Mouse (Mus musculus): ENCODE results near the gene Cd4.

Cd4 gene

GRCm38 (mm10) chr6:124887986-124888385 is at the start of gene Cd4:
Gene Cd4 (minus strand): TSS chr6:124888221.
- CTCF ChIA-PET = interaction anchor here (0.6 to 0.7 kb wide), 2 partner anchors 30 to 183 kb away, joined by 3 read pairs; no protein-coding TSS in a partner anchor

- CTCF ChIA-PET = no interaction called here
Observed at GRCm38 (mm10) chr6:124937493-124937892, 49.5 kb upstream of the Cd4 start.

- CTCF ChIA-PET = interaction anchor here (0.7 kb wide), 1 partner anchor 36 kb away, joined by 3 read pairs; no protein-coding TSS in a partner anchor
Observed at GRCm38 (mm10) chr6:124936681-124937080, 48.7 kb upstream of the Cd4 start.

DNA sequence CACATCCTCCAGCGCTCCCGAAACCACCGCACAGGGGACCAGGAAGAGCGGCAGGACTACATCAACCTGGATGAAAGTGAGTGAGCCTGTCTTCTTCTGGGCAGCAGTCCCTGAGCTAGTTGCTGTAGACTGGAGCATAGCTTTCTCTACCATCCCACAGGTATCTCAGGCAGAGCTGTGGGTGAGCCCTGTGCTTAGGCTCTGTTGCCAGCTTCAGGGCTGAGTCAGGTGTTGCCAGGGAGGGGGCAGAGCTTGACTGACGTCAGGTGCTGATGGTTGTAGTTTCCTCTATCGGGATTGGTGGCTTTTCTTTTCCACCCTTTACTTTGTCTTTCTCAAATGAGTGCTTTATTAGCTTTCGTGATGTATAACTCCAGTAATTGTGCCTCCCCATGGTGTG is 46.6 kb upstream of the Cd4 start:
- CTCF ChIA-PET = no interaction called here

DNA sequence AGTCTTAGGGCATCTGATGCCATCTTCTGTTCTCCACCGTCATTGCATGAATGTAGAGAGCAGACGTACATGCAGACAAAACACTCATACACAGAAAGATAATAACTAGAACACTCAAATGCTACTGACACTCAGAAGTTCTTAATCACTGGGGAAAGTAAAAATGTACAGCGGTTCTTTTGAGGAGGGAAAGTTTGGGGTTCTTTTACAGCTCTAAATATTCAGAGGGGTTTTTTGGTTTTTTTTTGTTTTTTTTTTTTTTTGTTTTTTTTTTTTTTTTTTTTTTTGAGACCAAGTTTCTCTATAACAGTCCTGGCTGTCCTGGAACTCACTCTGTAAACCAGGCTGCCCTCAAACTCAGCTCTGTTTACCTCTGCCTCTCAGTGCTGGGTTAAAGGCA is 45.1 kb upstream of the Cd4 start:
- CTCF ChIA-PET = interaction anchor here (0.5 to 0.8 kb wide), 4 partner anchors 15 to 168 kb away, joined by 3 to 10 read pairs (median 6); no protein-coding TSS in a partner anchor

- CTCF ChIA-PET = interaction anchor here (0.5 kb wide), 1 partner anchor 77 kb away, joined by 3 read pairs; the partner anchor contains the start of gene Zfp384
Observed at GRCm38 (mm10) chr6:124932314-124932695, 44.3 kb upstream of the Cd4 start.

GRCm38 (mm10) chr6:124931525-124932313 is 43.7 kb upstream of the Cd4 start:
- CTCF ChIA-PET = interaction anchor here (0.5 to 1.0 kb wide), 2 partner anchors 34 to 77 kb away, joined by 3 to 8 read pairs; partner anchors contain the start of genes Cops7a and Zfp384

- CTCF ChIA-PET = interaction anchor here (0.9 to 1.9 kb wide), 3 partner anchors 13 to 34 kb away, joined by 3 to 8 read pairs (median 7); partner anchors contain the start of gene Cops7a
Observed at GRCm38 (mm10) chr6:124930754-124931524, 42.9 kb upstream of the Cd4 start, which contains the start of gene Mlf2. Gene Mlf2 (plus strand): TSS chr6:124931386.

GRCm38 (mm10) chr6:124930231-124930630 is 42.2 kb upstream of the Cd4 start:
- CTCF ChIA-PET = interaction anchor here (0.9 to 1.9 kb wide), 2 partner anchors 12 to 26 kb away, joined by 3 to 7 read pairs; no protein-coding TSS in a partner anchor

DNA sequence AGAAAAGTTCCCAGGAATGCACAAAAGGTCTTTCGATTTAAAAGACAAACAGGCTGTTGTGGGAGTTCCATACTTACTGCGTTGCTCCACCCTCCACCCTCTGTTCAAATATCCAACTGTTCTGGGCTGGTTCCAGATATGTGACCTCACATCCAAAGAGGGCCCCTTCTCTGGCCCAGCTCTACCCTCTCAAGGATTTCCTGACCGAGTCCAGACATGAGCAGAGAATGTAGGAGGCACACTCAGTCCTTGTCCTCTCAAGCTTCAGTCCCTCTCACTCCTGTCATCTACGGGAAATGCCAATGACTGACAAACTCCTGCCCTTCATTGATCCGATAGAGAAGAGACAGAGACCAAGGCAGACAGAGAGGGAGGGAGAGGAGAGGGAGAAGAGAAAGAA is 37.9 kb upstream of the Cd4 start:
- CTCF ChIA-PET = interaction anchor here (0.6 kb wide), 1 partner anchor 126 kb away, joined by 3 read pairs; no protein-coding TSS in a partner anchor

GRCm38 (mm10) chr6:124925173-124925793 is 37.3 kb upstream of the Cd4 start:
- CTCF ChIA-PET = interaction anchor here (0.6 kb wide), 1 partner anchor 126 kb away, joined by 3 read pairs; no protein-coding TSS in a partner anchor

DNA sequence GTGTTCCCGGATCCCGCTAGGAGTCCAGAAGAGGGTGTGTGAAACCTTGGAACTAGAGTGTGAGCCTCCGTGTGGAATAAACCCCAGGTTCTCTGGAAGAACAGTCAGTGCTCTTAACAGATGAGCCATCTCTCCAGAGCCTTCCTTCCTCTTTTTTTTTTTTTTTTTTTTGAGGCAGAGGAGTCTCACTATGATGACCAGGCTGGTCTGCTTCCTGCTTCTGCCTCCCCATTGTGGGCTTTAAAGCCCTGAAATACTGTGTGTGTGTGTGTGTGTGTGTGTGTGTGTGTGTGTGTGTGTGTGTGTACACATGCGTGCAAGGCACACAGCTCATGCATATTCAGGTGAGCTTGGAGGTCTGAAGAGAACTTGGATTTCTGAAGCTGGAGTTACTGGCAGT is 33.5 kb upstream of the Cd4 start:
- CTCF ChIA-PET = no interaction called here

GRCm38 (mm10) chr6:124920318-124921085 is 32.5 kb upstream of the Cd4 start:
- CTCF ChIA-PET = interaction anchor here (0.7 kb wide), 1 partner anchor 29 kb away, joined by 6 read pairs; no protein-coding TSS in a partner anchor

- CTCF ChIA-PET = interaction anchor here (0.5 kb wide), 1 partner anchor 44 kb away, joined by 7 read pairs; no protein-coding TSS in a partner anchor
Observed at GRCm38 (mm10) chr6:124919695-124920317, 31.8 kb upstream of the Cd4 start, which contains the start of gene Ptms. Gene Ptms (minus strand): TSS chr6:124920103.

GRCm38 (mm10) chr6:124918890-124919627 is 31.0 kb upstream of the Cd4 start:
- CTCF ChIA-PET = interaction anchor here (0.5 to 1.0 kb wide), 2 partner anchors 11 to 45 kb away, joined by 3 to 7 read pairs; no protein-coding TSS in a partner anchor

- CTCF ChIA-PET = interaction anchor here (0.8 to 1.0 kb wide), 2 partner anchors 12 to 183 kb away, joined by 3 read pairs; no protein-coding TSS in a partner anchor
Observed at GRCm38 (mm10) chr6:124918331-124918690, 30.3 kb upstream of the Cd4 start.

- CTCF ChIA-PET = interaction anchor here (0.6 to 1.3 kb wide), 4 partner anchors 12 to 248 kb away, joined by 3 to 4 read pairs (median 4); partner anchors contain the start of gene Gapdh
Observed at GRCm38 (mm10) chr6:124917518-124918330, 29.7 kb upstream of the Cd4 start.

All from spleen, embryonic (tissue).